Mouse (Mus musculus): ENCODE data around the gene Sgsh. TPM values are rescaled to one million over a fixed set of nuclear protein-coding genes. Genes with fewer than 3 reads are reported as not detected.

Gene Sgsh
- total RNA-seq, 2 experiments from 2014 or later, result 4.7 to 6.0 TPM

GRCm38 (mm10) chr11:119381631-119382337, 26.4 kb upstream of the Sgsh start:
- intact Hi-C loops (cut with DNase I), result no loop called here
- DNase-seq (ENCODE audit: extremely low spot score in 1 of 2, low spot score in 2 of 2), result no peak

- intact Hi-C loops (cut with DNase I), result no loop called here
- no peak for DNase-seq (ENCODE audit: extremely low spot score in 1 of 2, low spot score in 2 of 2)
These were observed 23.2 kb upstream of the Sgsh start for GRCm38 (mm10) chr11:119378551-119378950.

GRCm38 (mm10) chr11:119377326-119377725, 22.0 kb upstream of the Sgsh start:
- DNase-seq (ENCODE audit: extremely low spot score in 1 of 2, low spot score in 2 of 2), result no peak
- intact Hi-C loops (cut with DNase I), result no loop called here

GRCm38 (mm10) chr11:119375425-119375824, 20.1 kb upstream of the Sgsh start:
- intact Hi-C loops (cut with DNase I), result no loop called here
- DNase-seq (ENCODE audit: extremely low spot score in 1 of 2, low spot score in 2 of 2), result no peak

- intact Hi-C loops (cut with DNase I), result no loop called here
- peak; percentile 60 to 74 for DNase-seq (ENCODE audit: extremely low spot score in 1 of 2, low spot score in 2 of 2)
These were observed 8.3 kb upstream of the Sgsh start for GRCm38 (mm10) chr11:119363534-119364145.

GRCm38 (mm10) chr11:119362769-119363533, 7.6 kb upstream of the Sgsh start:
- DNase-seq (ENCODE audit: extremely low spot score in 1 of 2, low spot score in 2 of 2), result no peak
- intact Hi-C loops (cut with DNase I), result no loop called here

- DNase-seq (ENCODE audit: extremely low spot score in 1 of 2, low spot score in 2 of 2), result no peak
- intact Hi-C loops (cut with DNase I), result no loop called here
These were observed 3.8 kb upstream of the Sgsh start for GRCm38 (mm10) chr11:119359089-119359488.

- intact Hi-C loops (cut with DNase I), result no loop called here
- peak; percentile 17 to 65 for DNase-seq (ENCODE audit: extremely low spot score in 1 of 2, low spot score in 2 of 2)
These were observed 416 bp downstream of the Sgsh start for GRCm38 (mm10) chr11:119354798-119355442.

GRCm38 (mm10) chr11:119353946-119354345, 1.4 kb downstream of the Sgsh start:
- intact Hi-C loops (cut with DNase I), result no loop called here
- no peak for DNase-seq (ENCODE audit: extremely low spot score in 1 of 2, low spot score in 2 of 2)

GRCm38 (mm10) chr11:119352113-119352512, 3.2 kb downstream of the Sgsh start:
- no peak for DNase-seq (ENCODE audit: extremely low spot score in 1 of 2, low spot score in 2 of 2)
- intact Hi-C loops (cut with DNase I), result no loop called here

GRCm38 (mm10) chr11:119347125-119347524, 8.2 kb downstream of the Sgsh start:
- DNase-seq (ENCODE audit: extremely low spot score in 1 of 2, low spot score in 2 of 2), result no peak
- intact Hi-C loops (cut with DNase I), result loop anchor here (10.0 kb wide), 1 partner anchor 558 kb away; no protein-coding TSS in a partner anchor

GRCm38 (mm10) chr11:119344865-119345264, 10.5 kb downstream of the Sgsh start:
- DNase-seq (ENCODE audit: extremely low spot score in 1 of 2, low spot score in 2 of 2), result no peak
- intact Hi-C loops (cut with DNase I), result loop anchor here (10.0 kb wide), 1 partner anchor 560 kb away; no protein-coding TSS in a partner anchor

- intact Hi-C loops (cut with DNase I), result loop anchor here (10.0 kb wide), 1 partner anchor 561 kb away; no protein-coding TSS in a partner anchor
- DNase-seq (ENCODE audit: extremely low spot score in 1 of 2, low spot score in 2 of 2), result no peak
These were observed 11.2 kb downstream of the Sgsh start for GRCm38 (mm10) chr11:119344178-119344577.

- intact Hi-C loops (cut with DNase I), result loop anchor here (10.0 kb wide), 1 partner anchor 565 kb away; no protein-coding TSS in a partner anchor
- DNase-seq (ENCODE audit: extremely low spot score in 1 of 2, low spot score in 2 of 2), result peak; percentile 67 to 70
These were observed 15.7 kb downstream of the Sgsh start for GRCm38 (mm10) chr11:119339637-119340036.

GRCm38 (mm10) chr11:119339179-119339578, 16.2 kb downstream of the Sgsh start:
- DNase-seq (ENCODE audit: extremely low spot score in 1 of 2, low spot score in 2 of 2), result no peak
- intact Hi-C loops (cut with DNase I), result no loop called here

- no peak for DNase-seq (ENCODE audit: extremely low spot score in 1 of 2, low spot score in 2 of 2)
- intact Hi-C loops (cut with DNase I), result no loop called here
These were observed 16.9 kb downstream of the Sgsh start for GRCm38 (mm10) chr11:119338271-119339059.

GRCm38 (mm10) chr11:119331970-119332369, 23.4 kb downstream of the Sgsh start:
- intact Hi-C loops (cut with DNase I), result no loop called here

GRCm38 (mm10) chr11:119330592-119330991, 24.7 kb downstream of the Sgsh start:
- intact Hi-C loops (cut with DNase I), result no loop called here
- DNase-seq (ENCODE audit: extremely low spot score in 1 of 2, low spot score in 2 of 2), result no peak

More at GRCm38 (mm10) chr11:119331970-119332369, 23.4 kb downstream of the Sgsh start:
- no peak for DNase-seq (ENCODE audit: extremely low spot score in 1 of 2, low spot score in 2 of 2)

All from left cerebral cortex, postnatal 10 days (tissue).